In genomic region chr2:18831031-18831774, GRCm38 (mm10) we compare ENCODE assay signal across 27 mouse cellular contexts.
A peak's percentile ranks its signal among the peaks of the same experiment; 100 is the strongest.
DNase-seq lines count a peak whose midpoint lies in the region; ATAC-seq and TF ChIP-seq lines count a peak whose summit lies in the region.
"Had no signal": no experiment of that assay in that cellular context is flagged by ENCODE, and none has a peak within 500 bp of the region (broad histone marks: within the 10 kb centered on the region; RNA-seq: fewer than 3 reads in every experiment).

No protein-coding gene starts in this region.

- peak; percentile 23 to 24 for DNase-seq in heart, postnatal 10 days
- no peak for DNase-seq in heart, adult 9 months (ENCODE audit: low spot score in 2 of 2)
- peak; percentile 42 for DNase-seq in limb, embryonic 10.5 days (ENCODE audit: low spot score)
- peak; percentile 22 for DNase-seq in lung, postnatal 36 days
- no peak for DNase-seq in hindbrain, postnatal 0 days (ENCODE audit: low spot score)
- no peak for DNase-seq in cerebellum, postnatal 10 days
- DNase-seq: adrenal gland, postnatal 36 days; B cell, adult 2 months; cerebellum, adult 9-10 months; gastrocnemius, postnatal 10 days; heart, postnatal 36 days; kidney, adult 9 months; kidney, postnatal 14 days; liver; retina, postnatal 1 day; right cerebral cortex, postnatal 25 days; spleen, adult 18-20 months had no signal

- peaks cover 16% of the 10 kb centered on the region for H3K4me1 ChIP-seq in limb, embryonic 10.5 days
- H3K4me1 ChIP-seq in limb, embryonic 13.5 days = no peaks in the 10 kb centered on the region
- H3K4me1 ChIP-seq in hindbrain, postnatal 0 days (ENCODE audit: insufficient read depth, low read length) = no peaks in the 10 kb centered on the region
- H3K4me1 ChIP-seq: embryonic facial prominence, embryonic 10.5 days; forebrain, embryonic 15.5 days; liver, embryonic 15.5 days; midbrain, embryonic 13.5 days had no signal

- no peak overlapping the region for H3K9ac ChIP-seq in limb, embryonic 13.5 days
- H3K9ac ChIP-seq in hindbrain, postnatal 0 days (replicated peaks; ENCODE audit: low read length) = no peak overlapping the region
- H3K9ac ChIP-seq: forebrain, embryonic 15.5 days; hindbrain, embryonic 14.5 days; liver, embryonic 15.5 days; midbrain, embryonic 13.5 days had no signal

- H3K4me3 ChIP-seq in limb, embryonic 10.5 days = no peak overlapping the region
- no peak overlapping the region for H3K4me3 ChIP-seq in limb, embryonic 13.5 days
- H3K4me3 ChIP-seq in hindbrain, postnatal 0 days (ENCODE audit: low read length) = no peak overlapping the region
- H3K4me3 ChIP-seq: embryonic facial prominence, embryonic 10.5 days; forebrain, embryonic 15.5 days; layer of hippocampus, adult 2 months; liver, embryonic 15.5 days; midbrain, embryonic 13.5 days had no signal

- no peak overlapping the region for H3K27ac ChIP-seq in limb, embryonic 10.5 days
- no peak overlapping the region for H3K27ac ChIP-seq in limb, embryonic 13.5 days
- no peak overlapping the region for H3K27ac ChIP-seq in hindbrain, postnatal 0 days
- H3K27ac ChIP-seq: embryonic facial prominence, embryonic 10.5 days; forebrain, embryonic 15.5 days; hindbrain, embryonic 14.5 days; layer of hippocampus, adult 2 months; liver, embryonic 15.5 days; midbrain, embryonic 13.5 days had no signal

- no peaks in the 10 kb centered on the region for H3K9me3 ChIP-seq in limb, embryonic 10.5 days (replicated peaks)
- no peaks in the 10 kb centered on the region for H3K9me3 ChIP-seq in limb, embryonic 13.5 days
- H3K9me3 ChIP-seq in hindbrain, postnatal 0 days (ENCODE audit: low read length) = no peaks in the 10 kb centered on the region
- H3K9me3 ChIP-seq: embryonic facial prominence, embryonic 10.5 days; forebrain, embryonic 15.5 days; G1E; liver, embryonic 15.5 days; midbrain, embryonic 13.5 days had no signal

- peaks cover 41% of the 10 kb centered on the region for H3K27me3 ChIP-seq in limb, embryonic 10.5 days (ENCODE audit: low read depth, poor library complexity, severe bottlenecking)
- H3K27me3 ChIP-seq in limb, embryonic 13.5 days = peaks cover 7% of the 10 kb centered on the region
- no peaks in the 10 kb centered on the region for H3K27me3 ChIP-seq in hindbrain, postnatal 0 days (ENCODE audit: insufficient read depth, low read length)
- H3K27me3 ChIP-seq: CH12.LX; forebrain, embryonic 15.5 days; liver, embryonic 15.5 days; midbrain, embryonic 13.5 days; Patski had no signal

- no peak for TF ChIP-seq CTCF in hindbrain, postnatal 0 days (IDR thresholded peaks at IDR 0.05; ENCODE audit: low read depth)

- H3K36me3 ChIP-seq in limb, embryonic 10.5 days = no peaks in the 10 kb centered on the region
- H3K36me3 ChIP-seq in limb, embryonic 13.5 days = no peaks in the 10 kb centered on the region
- H3K36me3 ChIP-seq in hindbrain, postnatal 0 days (ENCODE audit: insufficient read depth, low read length) = no peaks in the 10 kb centered on the region
- H3K36me3 ChIP-seq: embryonic facial prominence, embryonic 10.5 days; forebrain, embryonic 15.5 days; G1E; liver, embryonic 15.5 days; midbrain, embryonic 13.5 days had no signal

- intact Hi-C loops in heart, postnatal 10 days (cut with DNase I) = no loop called here

- ATAC-seq in limb, embryonic 13.5 days (ENCODE audit: low FRiP score, low read depth) = peak; percentile 48
- ATAC-seq in hindbrain, postnatal 0 days = no peak
- ATAC-seq: forebrain, embryonic 15.5 days; midbrain, embryonic 13.5 days; Patski had no signal

- no peak overlapping the region for H3K4me2 ChIP-seq in limb, embryonic 13.5 days (replicated peaks)
- no peak overlapping the region for H3K4me2 ChIP-seq in hindbrain, postnatal 0 days (ENCODE audit: low read depth, low read length)
- H3K4me2 ChIP-seq: forebrain, embryonic 15.5 days; hindbrain, embryonic 14.5 days; liver, embryonic 15.5 days; midbrain, embryonic 13.5 days had no signal

- 23% methylated on average over 6 of the region's 6 CpGs for WGBS in limb, embryonic 10.5 days
- 16% methylated on average over 6 of the region's 6 CpGs for WGBS in limb, embryonic 13.5 days
- 76% methylated on average over 6 of the region's 6 CpGs for WGBS in hindbrain, postnatal 0 days

Comparison
In these comparisons a context has a peak if more than half of its experiments do, and no peak if none do; other contexts are left out.
1. DNase-seq: peak in heart, postnatal 10 days (2 of 2), limb, embryonic 10.5 days (single experiment) and lung, postnatal 36 days (single experiment); none in heart, adult 9 months (0 of 2), hindbrain, postnatal 0 days (single experiment) and cerebellum, postnatal 10 days (0 of 2).